Mouse (Mus musculus): ENCODE results near the gene Dtx3. TPM values are rescaled to one million over a fixed set of nuclear protein-coding genes. Genes with fewer than 3 reads are reported as not detected.
A peak's percentile ranks its signal among the peaks of the same experiment; 100 is the strongest.

Gene Dtx3
- polyA plus RNA-seq, 1 experiment = 126 TPM

GRCm38 (mm10) chr10:127213704-127214421, 18.3 kb upstream of the Dtx3 start:
- no peak overlapping the region for H3K4me3 ChIP-seq (ENCODE audit: control insufficient read depth, low read depth, low read length)

GRCm38 (mm10) chr10:127213272-127213671, 17.7 kb upstream of the Dtx3 start:
- peaks cover 6% of the 10 kb centered on the region for H3K4me1 ChIP-seq (ENCODE audit: control insufficient read depth, insufficient read depth, low read length)
- H3K27ac ChIP-seq (ENCODE audit: control insufficient read depth, insufficient read depth, low read depth, low read length) = no peak overlapping the region
- no peak overlapping the region for H3K4me3 ChIP-seq (ENCODE audit: control insufficient read depth, low read depth, low read length)
- TF ChIP-seq POLR2A (IDR thresholded peaks at IDR 0.05; ENCODE audit: control insufficient read depth, low read depth, low read length) (no peak), CTCF (IDR thresholded peaks at IDR 0.05; ENCODE audit: control insufficient read depth, insufficient read depth, insufficient replicate concordance, low read depth, low read length) (no peak)
- no peaks in the 10 kb centered on the region for H3K36me3 ChIP-seq (ENCODE audit: control insufficient read depth, insufficient read depth, low read length)
- H3K27me3 ChIP-seq (ENCODE audit: control insufficient read depth, insufficient read depth, low read length) = no peaks in the 10 kb centered on the region

More at GRCm38 (mm10) chr10:127213704-127214421, 18.3 kb upstream of the Dtx3 start:
- no peak for TF ChIP-seq CTCF (IDR thresholded peaks at IDR 0.05; ENCODE audit: control insufficient read depth, insufficient read depth, insufficient replicate concordance, low read depth, low read length)
- no peak for TF ChIP-seq POLR2A (IDR thresholded peaks at IDR 0.05; ENCODE audit: control insufficient read depth, low read depth, low read length)
- Histone ChIP-seq H3K36me3 (ENCODE audit: control insufficient read depth, insufficient read depth, low read length) (no peaks in the 10 kb centered on the region), H3K27me3 (ENCODE audit: control insufficient read depth, insufficient read depth, low read length) (no peaks in the 10 kb centered on the region), H3K27ac (ENCODE audit: control insufficient read depth, insufficient read depth, low read depth, low read length) (no peak overlapping the region), H3K4me1 (ENCODE audit: control insufficient read depth, insufficient read depth, low read length) (peaks cover 6% of the 10 kb centered on the region)

- H3K4me1 ChIP-seq (ENCODE audit: control insufficient read depth, insufficient read depth, low read length) = peaks cover 6% of the 10 kb centered on the region
- H3K27me3 ChIP-seq (ENCODE audit: control insufficient read depth, insufficient read depth, low read length) = no peaks in the 10 kb centered on the region
- H3K4me3 ChIP-seq (ENCODE audit: control insufficient read depth, low read depth, low read length) = peak within 1 kb of the TSS; percentile 94
- no peaks in the 10 kb centered on the region for H3K36me3 ChIP-seq (ENCODE audit: control insufficient read depth, insufficient read depth, low read length)
- TF ChIP-seq POLR2A (IDR thresholded peaks at IDR 0.05; ENCODE audit: control insufficient read depth, low read depth, low read length) (peak; percentile 88), CTCF (IDR thresholded peaks at IDR 0.05; ENCODE audit: control insufficient read depth, insufficient read depth, insufficient replicate concordance, low read depth, low read length) (no peak)
- H3K27ac ChIP-seq (ENCODE audit: control insufficient read depth, insufficient read depth, low read depth, low read length) = peak within 1 kb of the TSS; percentile 69
These were observed 15.9 kb upstream of the Dtx3 start, which contains the start of gene Pip4k2c for GRCm38 (mm10) chr10:127211414-127211854. Gene Pip4k2c, minus strand, starts transcription at chr10:127211585.

GRCm38 (mm10) chr10:127210961-127211405, 15.5 kb upstream of the Dtx3 start:
- peaks cover 6% of the 10 kb centered on the region for H3K4me1 ChIP-seq (ENCODE audit: control insufficient read depth, insufficient read depth, low read length)
- H3K36me3 ChIP-seq (ENCODE audit: control insufficient read depth, insufficient read depth, low read length) = no peaks in the 10 kb centered on the region
- no peaks in the 10 kb centered on the region for H3K27me3 ChIP-seq (ENCODE audit: control insufficient read depth, insufficient read depth, low read length)
- H3K4me3 ChIP-seq (ENCODE audit: control insufficient read depth, low read depth, low read length) = peak overlapping the region; percentile 94
- H3K27ac ChIP-seq (ENCODE audit: control insufficient read depth, insufficient read depth, low read depth, low read length) = peak overlapping the region; percentile 69
- TF ChIP-seq POLR2A (IDR thresholded peaks at IDR 0.05; ENCODE audit: control insufficient read depth, low read depth, low read length) (no peak), CTCF (IDR thresholded peaks at IDR 0.05; ENCODE audit: control insufficient read depth, insufficient read depth, insufficient replicate concordance, low read depth, low read length) (no peak)

- Histone ChIP-seq H3K36me3 (ENCODE audit: control insufficient read depth, insufficient read depth, low read length) (peaks cover under 1% of the 10 kb centered on the region; the same call in 1 of the 2 replicates), H3K27ac (ENCODE audit: control insufficient read depth, insufficient read depth, low read depth, low read length) (no peak overlapping the region), H3K27me3 (ENCODE audit: control insufficient read depth, insufficient read depth, low read length) (no peaks in the 10 kb centered on the region), H3K4me1 (ENCODE audit: control insufficient read depth, insufficient read depth, low read length) (peaks cover 6% of the 10 kb centered on the region), H3K4me3 (ENCODE audit: control insufficient read depth, low read depth, low read length) (no peak overlapping the region)
- TF ChIP-seq CTCF (IDR thresholded peaks at IDR 0.05; ENCODE audit: control insufficient read depth, insufficient read depth, insufficient replicate concordance, low read depth, low read length) = no peak
- no peak for TF ChIP-seq POLR2A (IDR thresholded peaks at IDR 0.05; ENCODE audit: control insufficient read depth, low read depth, low read length)
These were observed 14.5 kb upstream of the Dtx3 start for GRCm38 (mm10) chr10:127209928-127210570.

- TF ChIP-seq POLR2A (IDR thresholded peaks at IDR 0.05; ENCODE audit: control insufficient read depth, low read depth, low read length) (no peak), CTCF (IDR thresholded peaks at IDR 0.05; ENCODE audit: control insufficient read depth, insufficient read depth, insufficient replicate concordance, low read depth, low read length) (no peak)
- Histone ChIP-seq H3K4me1 (ENCODE audit: control insufficient read depth, insufficient read depth, low read length) (peaks cover 6% of the 10 kb centered on the region), H3K36me3 (ENCODE audit: control insufficient read depth, insufficient read depth, low read length) (peaks cover 1% of the 10 kb centered on the region; the same call in 1 of the 2 replicates), H3K27me3 (ENCODE audit: control insufficient read depth, insufficient read depth, low read length) (no peaks in the 10 kb centered on the region), H3K27ac (ENCODE audit: control insufficient read depth, insufficient read depth, low read depth, low read length) (no peak overlapping the region), H3K4me3 (ENCODE audit: control insufficient read depth, low read depth, low read length) (no peak overlapping the region)
These were observed 13.4 kb upstream of the Dtx3 start for GRCm38 (mm10) chr10:127208921-127209320.

GRCm38 (mm10) chr10:127205373-127205772, 9.8 kb upstream of the Dtx3 start:
- Histone ChIP-seq H3K27ac (ENCODE audit: control insufficient read depth, insufficient read depth, low read depth, low read length) (no peak overlapping the region), H3K27me3 (ENCODE audit: control insufficient read depth, insufficient read depth, low read length) (no peaks in the 10 kb centered on the region), H3K4me1 (ENCODE audit: control insufficient read depth, insufficient read depth, low read length) (peaks cover under 1% of the 10 kb centered on the region; the same call in 1 of the 2 replicates), H3K4me3 (ENCODE audit: control insufficient read depth, low read depth, low read length) (no peak overlapping the region), H3K36me3 (ENCODE audit: control insufficient read depth, insufficient read depth, low read length) (peaks cover 1% of the 10 kb centered on the region; the same call in 1 of the 2 replicates)
- no peak for TF ChIP-seq CTCF (IDR thresholded peaks at IDR 0.05; ENCODE audit: control insufficient read depth, insufficient read depth, insufficient replicate concordance, low read depth, low read length)
- no peak for TF ChIP-seq POLR2A (IDR thresholded peaks at IDR 0.05; ENCODE audit: control insufficient read depth, low read depth, low read length)
